Mouse (Mus musculus): Measurements from ENCODE around the gene Ehbp1l1. TPM values are rescaled to one million over a fixed set of nuclear protein-coding genes. Genes with fewer than 3 reads are reported as not detected.

Ehbp1l1 gene
- total and polyA plus RNA-seq, 3 experiments, result 30.3 to 49.2 (median 31.6) TPM

- peak; percentile 49 for DNase-seq
These were observed 57.7 kb downstream of the Ehbp1l1 start for GRCm38 (mm10) chr19:5668372-5668771.

- no peak for DNase-seq
These were observed 59.7 kb downstream of the Ehbp1l1 start for GRCm38 (mm10) chr19:5666386-5666785.

DNA sequence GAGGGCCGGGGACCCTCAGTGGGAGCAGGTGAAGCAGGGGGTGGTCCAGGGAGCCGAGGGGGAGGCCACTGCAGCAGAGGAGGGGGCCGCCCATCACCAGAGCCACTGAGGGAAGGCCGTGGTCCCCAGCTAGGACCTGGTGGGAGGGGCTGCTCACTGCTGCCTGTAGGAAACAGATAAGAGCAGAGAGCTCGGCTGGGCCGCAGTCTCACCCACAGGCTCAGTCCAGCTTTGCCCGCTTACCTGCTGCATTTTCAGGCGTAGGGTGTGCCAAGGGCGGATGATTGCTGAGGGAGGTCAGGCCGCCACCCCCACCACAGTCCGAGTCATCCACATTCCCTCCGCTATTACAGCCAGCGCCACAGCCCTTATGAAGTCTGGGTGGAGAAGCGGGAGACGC lies 60.7 kb downstream of the Ehbp1l1 start:
- no peak for DNase-seq

- no peak for DNase-seq
These were observed 61.4 kb downstream of the Ehbp1l1 start for GRCm38 (mm10) chr19:5664669-5665257.

GRCm38 (mm10) chr19:5662981-5663913 lies 62.9 kb downstream of the Ehbp1l1 start, which contains the start of gene Sipa1:
Sipa1 (minus strand) TSS chr19:5663707.
- DNase-seq, result peak; percentile 98

GRCm38 (mm10) chr19:5662310-5662709 lies 63.8 kb downstream of the Ehbp1l1 start:
- DNase-seq, result no peak

- DNase-seq, result peak; percentile 59
These were observed 65.0 kb downstream of the Ehbp1l1 start for GRCm38 (mm10) chr19:5660942-5661751.

Small RNA genes within 50 kb of the gene (microRNA-seq; reads per million reads assigned to microRNA genes)
- 0 to 0.22 reads per million in 2 experiments for gene Mir6987

Other genes starting within 250 kb of the Ehbp1l1 start
- 10 to 100 TPM; 23.2 to 24.9 TPM for gene Mus81, start 237.9 kb downstream of the Ehbp1l1 start, total RNA-seq (2021)
- gene Mus81, start 237.9 kb downstream of the Ehbp1l1 start, polyA plus RNA-seq (2012; rRNA removed), result 39.5 and 45.7 TPM in 2 replicates
- gene Cfl1, start 235.9 kb downstream of the Ehbp1l1 start, total RNA-seq (2021), result 100 to 1,000 TPM; 732 to 783 TPM
- gene Cfl1, start 235.9 kb downstream of the Ehbp1l1 start, polyA plus RNA-seq (2012; rRNA removed), result 308 and 311 TPM in 2 replicates
- gene 1700020D05Rik, start 222.5 kb downstream of the Ehbp1l1 start, total RNA-seq (2021), result 1 to 10 TPM in 1 of 2 experiments, under 1 TPM in 1; 0.86 to 1.1 TPM
- gene 1700020D05Rik, start 222.5 kb downstream of the Ehbp1l1 start, polyA plus RNA-seq (2012; rRNA removed), result 1.0 and 1.2 TPM in 2 replicates
- gene Snx32, start 215.8 kb downstream of the Ehbp1l1 start, total RNA-seq (2021), result 10 to 100 TPM; 12.2 to 14.1 TPM
- gene Snx32, start 215.8 kb downstream of the Ehbp1l1 start, polyA plus RNA-seq (2012; rRNA removed), result 13.0 and 15.0 TPM in 2 replicates
- not detected for gene Ovol1, start 165.7 kb downstream of the Ehbp1l1 start, total RNA-seq (2021)
- not detected in 2 replicates for gene Ovol1, start 165.7 kb downstream of the Ehbp1l1 start, polyA plus RNA-seq (2012; rRNA removed)
- gene Ap5b1, start 158.3 kb downstream of the Ehbp1l1 start, total RNA-seq (2021), result 1 to 10 TPM; 8.4 to 9.4 TPM
- gene Ap5b1, start 158.3 kb downstream of the Ehbp1l1 start, polyA plus RNA-seq (2012; rRNA removed), result 12.8 and 16.8 TPM in 2 replicates
- gene Rnaseh2c, start 124.4 kb downstream of the Ehbp1l1 start, total RNA-seq (2021), result 100 to 1,000 TPM; 109 to 147 TPM
- gene Rnaseh2c, start 124.4 kb downstream of the Ehbp1l1 start, polyA plus RNA-seq (2012; rRNA removed), result 97.9 and 99.7 TPM in 2 replicates
- 10 to 100 TPM; 75.5 to 76.9 TPM for gene Kat5, start 116.1 kb downstream of the Ehbp1l1 start, total RNA-seq (2021)
- gene Kat5, start 116.1 kb downstream of the Ehbp1l1 start, polyA plus RNA-seq (2012; rRNA removed), result 43.8 and 54.1 TPM in 2 replicates
- gene Rela, start 88.8 kb downstream of the Ehbp1l1 start, total RNA-seq (2021), result 100 to 1,000 TPM in 1 of 2 experiments, 10 to 100 TPM in 1; 89.8 to 149 TPM
- gene Rela, start 88.8 kb downstream of the Ehbp1l1 start, polyA plus RNA-seq (2012; rRNA removed), result 163 and 221 TPM in 2 replicates
- gene Sipa1, start 62.6 kb downstream of the Ehbp1l1 start, total RNA-seq (2021), result 10 to 100 TPM; 39.8 to 62.1 TPM
- gene Sipa1, start 62.6 kb downstream of the Ehbp1l1 start, polyA plus RNA-seq (2012; rRNA removed), result 165 and 177 TPM in 2 replicates
- 10 to 100 TPM; 42.6 to 44.2 TPM for gene Map3k11, start 37.6 kb downstream of the Ehbp1l1 start, total RNA-seq (2021)
- gene Map3k11, start 37.6 kb downstream of the Ehbp1l1 start, polyA plus RNA-seq (2012; rRNA removed), result 102 and 104 TPM in 2 replicates
- gene Pcnx3, start 37.4 kb downstream of the Ehbp1l1 start, total RNA-seq (2021), result 10 to 100 TPM; 88.9 to 90.8 TPM
- 330 and 358 TPM in 2 replicates for gene Pcnx3, start 37.4 kb downstream of the Ehbp1l1 start, polyA plus RNA-seq (2012; rRNA removed)
- gene Kcnk7, start 21.9 kb downstream of the Ehbp1l1 start, total RNA-seq (2021), result not detected
- not detected in 2 replicates for gene Kcnk7, start 21.9 kb downstream of the Ehbp1l1 start, polyA plus RNA-seq (2012; rRNA removed)
- gene Fam89b, start 3.3 kb upstream of the Ehbp1l1 start, total RNA-seq (2021), result 10 to 100 TPM; 58.1 to 68.4 TPM
- 443 and 466 TPM in 2 replicates for gene Fam89b, start 3.3 kb upstream of the Ehbp1l1 start, polyA plus RNA-seq (2012; rRNA removed)
- gene Ltbp3, start 14.6 kb upstream of the Ehbp1l1 start, total RNA-seq (2021), result 100 to 1,000 TPM; 174 to 246 TPM
- 737 and 768 TPM in 2 replicates for gene Ltbp3, start 14.6 kb upstream of the Ehbp1l1 start, polyA plus RNA-seq (2012; rRNA removed)
- 100 to 1,000 TPM; 106 to 109 TPM for gene Scyl1, start 45.1 kb upstream of the Ehbp1l1 start, total RNA-seq (2021)
- gene Scyl1, start 45.1 kb upstream of the Ehbp1l1 start, polyA plus RNA-seq (2012; rRNA removed), result 119 and 125 TPM in 2 replicates
- 10 to 100 TPM; 41.2 to 51.4 TPM for gene Frmd8, start 149.0 kb upstream of the Ehbp1l1 start, total RNA-seq (2021)
- 27.8 and 36.4 TPM in 2 replicates for gene Frmd8, start 149.0 kb upstream of the Ehbp1l1 start, polyA plus RNA-seq (2012; rRNA removed)
- 10 to 100 TPM; 15.5 to 36.2 TPM for gene Slc25a45, start 151.5 kb upstream of the Ehbp1l1 start, total RNA-seq (2021)
- 42.4 and 44.6 TPM in 2 replicates for gene Slc25a45, start 151.5 kb upstream of the Ehbp1l1 start, polyA plus RNA-seq (2012; rRNA removed)
- gene Tigd3, start 167.8 kb upstream of the Ehbp1l1 start, total RNA-seq (2021), result 1 to 10 TPM; 1.0 to 1.1 TPM
- 0.48 and 0.53 TPM in 2 replicates for gene Tigd3, start 167.8 kb upstream of the Ehbp1l1 start, polyA plus RNA-seq (2012; rRNA removed)
- 100 to 1,000 TPM in 1 of 2 experiments, 10 to 100 TPM in 1; 90.6 to 125 TPM for gene Dpf2, start 186.7 kb upstream of the Ehbp1l1 start, total RNA-seq (2021)
- gene Dpf2, start 186.7 kb upstream of the Ehbp1l1 start, polyA plus RNA-seq (2012; rRNA removed), result 51.7 and 56.3 TPM in 2 replicates
- 1 to 10 TPM; 5.5 to 8.0 TPM for gene Cdc42ep2, start 198.5 kb upstream of the Ehbp1l1 start, total RNA-seq (2021)
- 5.6 and 5.9 TPM in 2 replicates for gene Cdc42ep2, start 198.5 kb upstream of the Ehbp1l1 start, polyA plus RNA-seq (2012; rRNA removed)
- gene Pola2, start 237.9 kb upstream of the Ehbp1l1 start, total RNA-seq (2021), result 10 to 100 TPM; 15.9 to 20.4 TPM
- 36.0 and 41.0 TPM in 2 replicates for gene Pola2, start 237.9 kb upstream of the Ehbp1l1 start, polyA plus RNA-seq (2012; rRNA removed)

Data from adrenal gland, adult 2 months (tissue).